In genomic region chr5:117850474-117850873, GRCm38 (mm10) we compare ENCODE assay signal across 35 mouse cellular contexts.
"Had no signal": no experiment of that assay in that cellular context is flagged by ENCODE, and none has a peak within 500 bp of the region (broad histone marks: within the 10 kb centered on the region; RNA-seq: fewer than 3 reads in every experiment).

No protein-coding gene starts in this region.

- DNase-seq: heart, postnatal 10 days; heart, postnatal 14 days; heart, postnatal 36 days; heart, postnatal 4 days; kidney, adult 11 months; kidney, adult 18-20 months; kidney, adult 2 months; kidney, adult 8-10 months; kidney, adult 9 months; kidney, postnatal 10 days; kidney, postnatal 14 days; kidney, postnatal 25 days; kidney, postnatal 36 days; kidney, postnatal 4 days; layer of hippocampus, adult 9-11 months; layer of hippocampus, postnatal 36 days had no signal

- H3K4me2 ChIP-seq: heart, embryonic 12.5 days; heart, embryonic 13.5 days; heart, embryonic 15.5 days; hindbrain, embryonic 12.5 days; hindbrain, embryonic 13.5 days; hindbrain, embryonic 14.5 days; hindbrain, embryonic 15.5 days; intestine, embryonic 15.5 days; kidney, embryonic 15.5 days had no signal

- H3K9me3 ChIP-seq: heart, embryonic 10.5 days; heart, embryonic 12.5 days; heart, embryonic 13.5 days; heart, embryonic 15.5 days; hindbrain, embryonic 10.5 days; hindbrain, embryonic 12.5 days; hindbrain, embryonic 13.5 days; hindbrain, embryonic 15.5 days; intestine, embryonic 15.5 days; kidney, embryonic 15.5 days had no signal

- H3K4me1 ChIP-seq: heart, embryonic 10.5 days; heart, embryonic 12.5 days; heart, embryonic 13.5 days; heart, embryonic 15.5 days; hindbrain, embryonic 10.5 days; hindbrain, embryonic 12.5 days; hindbrain, embryonic 13.5 days; hindbrain, embryonic 15.5 days; intestine, embryonic 15.5 days had no signal

- H3K36me3 ChIP-seq: heart, embryonic 10.5 days; heart, embryonic 12.5 days; heart, embryonic 13.5 days; heart, embryonic 15.5 days; hindbrain, embryonic 10.5 days; hindbrain, embryonic 12.5 days; hindbrain, embryonic 13.5 days; hindbrain, embryonic 15.5 days; intestine, embryonic 15.5 days; kidney, embryonic 15.5 days had no signal

- H3K4me3 ChIP-seq: heart, embryonic 10.5 days; heart, embryonic 12.5 days; heart, embryonic 13.5 days; heart, embryonic 15.5 days; hindbrain, embryonic 10.5 days; hindbrain, embryonic 12.5 days; hindbrain, embryonic 13.5 days; hindbrain, embryonic 15.5 days; intestine, embryonic 15.5 days; kidney, embryonic 15.5 days; layer of hippocampus, adult 2 months; left cerebral cortex, adult 2 months had no signal

- ATAC-seq: hindbrain, embryonic 16.5 days; hindbrain, postnatal 0 days; inflammation-experienced regulatory T-cells, adult 6 months; intestine, embryonic 15.5 days; intestine, embryonic 16.5 days; intestine, postnatal 0 days had no signal

- H3K9ac ChIP-seq: heart, embryonic 12.5 days; heart, embryonic 13.5 days; heart, embryonic 15.5 days; hindbrain, embryonic 12.5 days; hindbrain, embryonic 13.5 days; hindbrain, embryonic 14.5 days; hindbrain, embryonic 15.5 days; intestine, embryonic 15.5 days; kidney, embryonic 15.5 days had no signal

- H3K27ac ChIP-seq: heart, embryonic 10.5 days; heart, embryonic 13.5 days; heart, embryonic 15.5 days; hindbrain, embryonic 10.5 days; hindbrain, embryonic 12.5 days; hindbrain, embryonic 13.5 days; hindbrain, embryonic 14.5 days; hindbrain, embryonic 15.5 days; hindbrain, postnatal 0 days; intestine, embryonic 15.5 days; kidney, embryonic 15.5 days; kidney, postnatal 0 days; layer of hippocampus, adult 2 months; left cerebral cortex, adult 2 months had no signal
